Mouse (Mus musculus) MEL (cell line): Measurements from ENCODE around the gene Plekhm3. TPM values are rescaled to one million over a fixed set of nuclear protein-coding genes. Genes with fewer than 3 reads are reported as not detected.

Experiments
- DNase-seq: peaks from one replicate; pipeline ENCODE4 v3.0.0; 2011; ENCODE audit warnings: low read depth, low spot score
- H3K27ac ChIP-seq: 2 replicates; pipeline ENCODE4 v1.5.1; 2012; ENCODE audit warnings: low read depth, mild to moderate bottlenecking, control low read depth, low read length, moderate library complexity; ENCODE audit not compliant: control insufficient read depth
- H3K27me3 ChIP-seq, 2 experiments: fragments of 150-350 bp in 1 of 2; sonication (generic) in 1 of 2; 2 replicates each; pipeline ENCODE4 v1.6.1; 2012; ENCODE audit warnings: low read length in 2 of 2, mild to moderate bottlenecking in 2 of 2, improper control_type of control experiment in 1 of 2, moderate library complexity in 1 of 2; ENCODE audit not compliant: insufficient read depth in 2 of 2, control insufficient read depth in 1 of 2
- H3K36me3 ChIP-seq, 2 experiments: 2 replicates each; pipeline ENCODE4 v1.6.1; 2012 to 2014; ENCODE audit warnings: low read length in 2 of 2, improper control_type of control experiment in 1 of 2, inconsistent platforms in 1 of 2, mild to moderate bottlenecking in 1 of 2; ENCODE audit not compliant: insufficient read depth in 2 of 2, control insufficient read depth in 1 of 2
- H3K4me1 ChIP-seq, 2 experiments: fragments of 150-350 bp in 1 of 2; sonication (generic) in 1 of 2; 2 replicates each; pipeline ENCODE4 v1.6.1; 2012; ENCODE audit warnings: low read length in 2 of 2, improper control_type of control experiment in 1 of 2, mild to moderate bottlenecking in 1 of 2; ENCODE audit not compliant: insufficient read depth in 2 of 2, control insufficient read depth in 1 of 2
- H3K4me3 ChIP-seq, 2 experiments: fragments of 150-350 bp in 1 of 2; sonication (generic) in 1 of 2; 2 replicates each; pipeline ENCODE4 v1.5.1; 2012; ENCODE audit warnings: low read depth in 2 of 2, low read length in 2 of 2, mild to moderate bottlenecking in 2 of 2, moderate library complexity in 2 of 2, control low read depth in 1 of 2, improper control_type of control experiment in 1 of 2; ENCODE audit not compliant: control insufficient read depth in 1 of 2, insufficient read depth in 1 of 2
- H3K79me2 ChIP-seq: 2 replicates; pipeline ENCODE4 v1.6.1; 2012; ENCODE audit warnings: mild to moderate bottlenecking, low read length, moderate library complexity; ENCODE audit not compliant: control insufficient read depth, poor library complexity, insufficient read depth
- H3K9ac ChIP-seq: 2 replicates; pipeline ENCODE4 v1.6.1; 2012; ENCODE audit warnings: low read depth, mild to moderate bottlenecking, control low read depth, low read length, moderate library complexity; ENCODE audit not compliant: control insufficient read depth, poor library complexity, severe bottlenecking
- H3K9me3 ChIP-seq: fragments of 150-350 bp; sonication (generic); replicated peaks from 2 replicates; pipeline ENCODE4 v1.6.1; 2012; ENCODE audit warnings: mild to moderate bottlenecking, low read length, improper control_type of control experiment, moderate library complexity; ENCODE audit not compliant: insufficient read depth
- CHD2 ChIP-seq: IDR thresholded peaks from 2 replicates; pipeline ENCODE4 v1.6.1; 2011; ENCODE audit warnings: low read length, improper control_type of control experiment
- E2F4 ChIP-seq: IDR thresholded peaks from 2 replicates; pipeline ENCODE4 v1.6.1; 2011; ENCODE audit warnings: low read depth, low read length, improper control_type of control experiment, borderline replicate concordance
- EP300 ChIP-seq, 2 experiments: IDR thresholded peaks; 2 replicates each; pipeline ENCODE4 v1.6.1; 2011; ENCODE audit warnings: improper control_type of control experiment in 2 of 2, low read length in 2 of 2, low read depth in 1 of 2, mild to moderate bottlenecking in 1 of 2
- ETS1 ChIP-seq: IDR thresholded peaks from 2 replicates; pipeline ENCODE4 v1.6.1; 2012; ENCODE audit warnings: low read depth, mild to moderate bottlenecking, inconsistent platforms, low read length, improper control_type of control experiment, moderate library complexity
- HCFC1 ChIP-seq: IDR thresholded peaks from 2 replicates; pipeline ENCODE4 v1.6.1; 2012; ENCODE audit warnings: low read depth, mild to moderate bottlenecking, inconsistent platforms, low read length, improper control_type of control experiment, moderate library complexity
- JUND ChIP-seq: IDR thresholded peaks from 2 replicates; pipeline ENCODE4 v1.6.1; 2011; ENCODE audit warnings: low read depth, mild to moderate bottlenecking, improper control_type of control experiment, low read length
- KAT2A ChIP-seq: conservative IDR thresholded peaks from 2 replicates; pipeline ENCODE4 v1.6.1; 2012; ENCODE audit warnings: low read depth, low read length, improper control_type of control experiment, inconsistent platforms
- MAFK ChIP-seq: IDR thresholded peaks from 2 replicates; pipeline ENCODE4 v1.6.1; 2011; ENCODE audit warnings: low read depth, mild to moderate bottlenecking, low read length, improper control_type of control experiment, borderline replicate concordance
- MEF2A ChIP-seq: IDR thresholded peaks from 2 replicates; pipeline ENCODE4 v1.6.1; 2014; ENCODE audit warnings: low read depth, mild to moderate bottlenecking, inconsistent platforms, low read length, improper control_type of control experiment; ENCODE audit not compliant: poor library complexity, insufficient replicate concordance, severe bottlenecking; ENCODE audit errors: extremely low read depth
- MYB ChIP-seq: IDR thresholded peaks from 2 replicates; pipeline ENCODE4 v1.6.1; 2011; ENCODE audit warnings: mild to moderate bottlenecking, low read depth, low read length, improper control_type of control experiment
- MYC ChIP-seq: IDR thresholded peaks from 2 replicates; pipeline ENCODE4 v1.6.1; 2011; ENCODE audit warnings: low read depth, mild to moderate bottlenecking, low read length, improper control_type of control experiment, moderate library complexity
- NELFE ChIP-seq: IDR thresholded peaks from 2 replicates; pipeline ENCODE4 v1.6.1; 2011; ENCODE audit warnings: low read depth, low read length, improper control_type of control experiment
- NRF1 ChIP-seq: IDR thresholded peaks from 2 replicates; pipeline ENCODE4 v1.6.1; 2014; ENCODE audit warnings: low read depth, mild to moderate bottlenecking, inconsistent platforms, low read length, improper control_type of control experiment, moderate library complexity; ENCODE audit not compliant: poor library complexity, insufficient read depth, severe bottlenecking
- RAD21 ChIP-seq: IDR thresholded peaks from 2 replicates; pipeline ENCODE4 v1.6.1; 2011; ENCODE audit warnings: mild to moderate bottlenecking, low read depth, low read length, improper control_type of control experiment
- RCOR1 ChIP-seq: IDR thresholded peaks from 2 replicates; pipeline ENCODE4 v1.6.1; 2012; ENCODE audit warnings: low read depth, mild to moderate bottlenecking, inconsistent platforms, low read length, improper control_type of control experiment
- TCF12 ChIP-seq: IDR thresholded peaks from 2 replicates; pipeline ENCODE4 v1.6.1; 2014; ENCODE audit warnings: low read depth, mild to moderate bottlenecking, inconsistent platforms, low read length, improper control_type of control experiment, moderate library complexity
- UBTF ChIP-seq: IDR thresholded peaks from 2 replicates; pipeline ENCODE4 v1.6.1; 2012; ENCODE audit warnings: low read depth, mild to moderate bottlenecking, inconsistent platforms, low read length, improper control_type of control experiment, moderate library complexity, borderline replicate concordance; ENCODE audit not compliant: insufficient read depth
- USF2 ChIP-seq, 2 experiments: IDR thresholded peaks; 2 replicates each; pipeline ENCODE4 v1.6.1; 2011 to 2012; ENCODE audit warnings: improper control_type of control experiment in 2 of 2, low read length in 2 of 2, borderline replicate concordance in 1 of 2, inconsistent platforms in 1 of 2, low read depth in 1 of 2, mild to moderate bottlenecking in 1 of 2; ENCODE audit not compliant: insufficient read depth in 1 of 2
- ZC3H11A ChIP-seq: IDR thresholded peaks from 2 replicates; pipeline ENCODE4 v1.6.1; 2012; ENCODE audit warnings: low read depth, mild to moderate bottlenecking, inconsistent platforms, low read length, improper control_type of control experiment
- ZKSCAN1 ChIP-seq: IDR thresholded peaks from 2 replicates; pipeline ENCODE4 v1.6.1; 2012; ENCODE audit warnings: low read depth, mild to moderate bottlenecking, inconsistent platforms, low read length, improper control_type of control experiment, moderate library complexity
- ZNF384 ChIP-seq: IDR thresholded peaks from 2 replicates; pipeline ENCODE4 v1.6.1; 2012; ENCODE audit warnings: low read depth, mild to moderate bottlenecking, inconsistent platforms, low read length, improper control_type of control experiment
- polyA plus RNA-seq, 2 experiments: library from polyadenylated mRNA; stranded (reverse) in 1 of 2; unstranded in 1 of 2; fragments of >175 nt in 1 of 2; fragments of >200 nt in 1 of 2; gene quantifications; 2 replicates each; pipeline versions ENCODE4 v1.2.1 to v1.2.4; 2012; ENCODE audit warnings: low replicate concordance in 2 of 2, low read depth in 1 of 2; ENCODE audit not compliant: insufficient read length in 2 of 2, insufficient read depth in 1 of 2, missing spikeins in 1 of 2
- total RNA-seq: library from RNA; depleted of rRNA; stranded (reverse); fragments of 300-350 nt; gene quantifications from 2 replicates; pipeline ENCODE4 v1.2.3, GENCODE M21; 2012

The Plekhm3 gene
- total and polyA plus RNA-seq, 3 experiments = 1.8 to 2.0 TPM; not detected in 1

DNA sequence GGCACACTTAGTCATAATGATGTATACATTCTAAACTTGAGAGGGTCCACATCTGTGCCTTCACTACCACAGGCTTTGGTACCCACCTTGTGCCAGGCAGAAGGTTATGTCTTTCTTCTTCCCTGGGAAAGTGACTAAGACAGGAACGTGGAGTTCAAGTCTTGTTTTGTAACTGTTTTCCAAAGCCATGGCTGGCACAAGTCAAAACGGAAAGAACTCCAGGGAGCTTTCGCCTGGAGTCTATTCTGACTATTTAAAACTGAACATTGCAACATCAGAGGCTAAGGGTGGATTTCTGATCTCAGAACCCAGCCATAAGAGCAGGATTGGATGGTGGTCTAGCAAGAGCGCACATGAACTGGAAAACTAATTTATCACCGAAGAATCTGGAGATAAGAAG lies 120.0 kb downstream of the Plekhm3 start:
- no peak for DNase-seq
- Histone ChIP-seq H3K27ac (no peak overlapping the region), H3K4me1 (no peaks in the 10 kb centered on the region), H3K9me3 (no peaks in the 10 kb centered on the region), H3K9ac (no peak overlapping the region), H3K4me3 (no peak overlapping the region), H3K79me2 (no peaks in the 10 kb centered on the region), H3K36me3 (no peaks in the 10 kb centered on the region), H3K27me3 (no peaks in the 10 kb centered on the region)
- TF ChIP-seq CHD2 (no peak), ZKSCAN1 (no peak), TCF12 (no peak), HCFC1 (no peak), ETS1 (no peak), MEF2A (no peak), UBTF (no peak), MYC (no peak), NELFE (no peak), KAT2A (no peak), ZC3H11A (no peak), MYB (no peak), ZNF384 (no peak), USF2 (IDR thresholded peaks at IDR 0.05; ENCODE audit: borderline replicate concordance in 1 of 2, insufficient read depth in 1 of 2, low read depth in 1 of 2, low read length in 2 of 2) (no peak), RAD21 (no peak), RCOR1 (no peak), JUND (no peak), EP300 (IDR thresholded peaks at IDR 0.05; ENCODE audit: low read depth in 1 of 2, low read length in 2 of 2) (no peak), NRF1 (no peak)

DNA sequence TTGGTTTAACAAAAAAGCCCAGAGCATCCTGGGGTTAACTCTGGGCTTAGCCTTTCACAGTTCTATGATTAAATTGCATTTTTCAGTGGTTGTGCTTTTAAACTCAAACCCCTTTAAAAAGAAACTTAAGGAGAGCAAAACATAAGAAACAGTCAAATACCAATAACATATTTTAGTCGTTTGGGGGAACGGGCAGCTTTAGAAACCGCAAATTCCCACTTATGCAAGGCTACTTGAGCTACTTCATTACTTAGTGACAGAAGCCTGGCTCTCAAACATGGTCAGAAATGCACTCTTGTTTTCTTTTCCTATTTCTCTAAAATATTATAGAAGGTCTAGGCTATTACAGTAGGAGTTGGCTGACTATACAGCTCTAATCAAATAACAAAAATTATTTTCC lies 120.5 kb downstream of the Plekhm3 start:
- no peak for TF ChIP-seq E2F4
- TF ChIP-seq ZKSCAN1 = no peak
- TF ChIP-seq MAFK = no peak
- Histone ChIP-seq H3K4me3 (no peak overlapping the region), H3K36me3 (no peaks in the 10 kb centered on the region), H3K27me3 (no peaks in the 10 kb centered on the region), H3K79me2 (no peaks in the 10 kb centered on the region), H3K9ac (no peak overlapping the region), H3K27ac (no peak overlapping the region), H3K9me3 (no peaks in the 10 kb centered on the region), H3K4me1 (no peaks in the 10 kb centered on the region)
- DNase-seq = no peak
